Mouse (Mus musculus) forebrain, embryonic 11.5 days (tissue): ENCODE measurements at regions not wholly inside any gene's neighbourhood (a gene's known extent, or its start where the extent isn't known, plus 50 kb on each side); places are given as distances from the start of the nearest gene placed in this dataset.

Experiments used
- ATAC-seq: fragments of 200-750 bp; cut with Nextera tagmentation; replicated peaks from 2 replicates; pipeline ENCODE4 v1.8.0; 2017; ENCODE audit warnings: moderate TSS enrichment; ENCODE audit not compliant: low FRiP score
- DNase-seq: peaks from one replicate; pipeline ENCODE4 v3.0.0-alpha.2; 2017; ENCODE audit warnings: low spot score
- H3K27ac ChIP-seq: fragments of 300-500 bp; sonication (generic); 2 replicates; pipeline ENCODE4 v1.5.1; 2014; ENCODE audit warnings: low read depth, low read length
- H3K27me3 ChIP-seq: fragments of 300-500 bp; sonication (generic); 2 replicates; pipeline ENCODE4 v1.6.1; 2014; ENCODE audit warnings: mild to moderate bottlenecking, low read length, mixed read lengths; ENCODE audit not compliant: control insufficient read depth, insufficient read depth
- H3K36me3 ChIP-seq: fragments of 300-500 bp; sonication (generic); 2 replicates; pipeline ENCODE4 v1.6.1; 2014; ENCODE audit warnings: mild to moderate bottlenecking, low read length, moderate library complexity, mixed read lengths; ENCODE audit not compliant: control insufficient read depth, insufficient read depth
- H3K4me1 ChIP-seq: fragments of 300-500 bp; sonication (generic); replicated peaks from 2 replicates; pipeline ENCODE4 v1.6.1; 2014; ENCODE audit warnings: low read length, mixed read lengths; ENCODE audit not compliant: control insufficient read depth, insufficient read depth
- H3K4me2 ChIP-seq: fragments of 300-500 bp; sonication (generic); 2 replicates; pipeline ENCODE4 v1.6.1; 2014; ENCODE audit warnings: low read depth, mild to moderate bottlenecking, low read length, moderate library complexity, mixed read lengths; ENCODE audit not compliant: severe bottlenecking
- H3K4me3 ChIP-seq: fragments of 300-500 bp; sonication (generic); 2 replicates; pipeline ENCODE4 v1.5.1; 2014; ENCODE audit warnings: low read depth, low read length
- H3K9ac ChIP-seq: fragments of 300-500 bp; sonication (generic); 2 replicates; pipeline ENCODE4 v1.6.1; 2014; ENCODE audit warnings: low read length
- H3K9me3 ChIP-seq: fragments of 300-500 bp; sonication (generic); 2 replicates; pipeline ENCODE4 v1.6.1; 2016; ENCODE audit warnings: low read length, mixed read lengths; ENCODE audit not compliant: control insufficient read depth
- WGBS: fragments of 180-500 bp; shearing (Covaris S2); extraction: QIAGEN DNeasy Blood & Tissue Kit; methylation state at CpG from one replicate; pipeline ENCODE4 v1.1.7; 2014; 5-methylcytosine and 5-hydroxymethylcytosine counted together

- H3K27ac ChIP-seq = no peak overlapping the region
- no peak for ATAC-seq
These were observed 542.7 kb downstream of the Ccdc171 start for GRCm38 (mm10) chr4:84067931-84068575.

GRCm38 (mm10) chr4:84068947-84069663, 543.8 kb downstream of the Ccdc171 start:
- Histone ChIP-seq H3K4me1 (no peaks in the 10 kb centered on the region), H3K9me3 (no peaks in the 10 kb centered on the region), H3K27me3 (no peaks in the 10 kb centered on the region), H3K4me2 (no peak overlapping the region), H3K36me3 (no peaks in the 10 kb centered on the region), H3K9ac (no peak overlapping the region), H3K27ac (no peak overlapping the region), H3K4me3 (no peak overlapping the region)
- 45% methylated on average over 11 of the region's 11 CpGs for WGBS
- ATAC-seq (no peak), DNase-seq (no peak)

More at GRCm38 (mm10) chr4:84067931-84068575, 542.7 kb downstream of the Ccdc171 start:
- H3K9me3 ChIP-seq = no peaks in the 10 kb centered on the region
- H3K9ac ChIP-seq = no peak overlapping the region
- H3K4me1 ChIP-seq = no peaks in the 10 kb centered on the region
- no peak for DNase-seq
- H3K27me3 ChIP-seq = no peaks in the 10 kb centered on the region
- H3K4me3 ChIP-seq = no peak overlapping the region
- 90% methylated on average over 14 of the region's 14 CpGs for whole genome bisulfite sequencing
- no peak overlapping the region for H3K4me2 ChIP-seq
- H3K36me3 ChIP-seq = no peaks in the 10 kb centered on the region

GRCm38 (mm10) chr4:84069681-84070080, 544.3 kb downstream of the Ccdc171 start:
- ATAC-seq = no peak
- Histone ChIP-seq H3K4me1 (no peaks in the 10 kb centered on the region), H3K27me3 (no peaks in the 10 kb centered on the region), H3K4me2 (no peak overlapping the region), H3K27ac (no peak overlapping the region), H3K4me3 (no peak overlapping the region), H3K9ac (no peak overlapping the region), H3K9me3 (no peaks in the 10 kb centered on the region), H3K36me3 (no peaks in the 10 kb centered on the region)
- DNase-seq = no peak
- 78% methylated on average over 13 of the region's 13 CpGs for WGBS

- H3K4me1 ChIP-seq = no peaks in the 10 kb centered on the region
- H3K4me2 ChIP-seq = no peak overlapping the region
- H3K9me3 ChIP-seq = no peaks in the 10 kb centered on the region
- no peak overlapping the region for H3K9ac ChIP-seq
- H3K27me3 ChIP-seq = no peaks in the 10 kb centered on the region
- DNase-seq (no peak), ATAC-seq (no peak)
- H3K4me3 ChIP-seq = no peak overlapping the region
- 79% methylated on average over 4 of the region's 4 CpGs for WGBS
- no peak overlapping the region for H3K27ac ChIP-seq
- H3K36me3 ChIP-seq = no peaks in the 10 kb centered on the region
These were observed 544.7 kb downstream of the Ccdc171 start for GRCm38 (mm10) chr4:84070089-84070488.

- no peaks in the 10 kb centered on the region for H3K9me3 ChIP-seq
- no peaks in the 10 kb centered on the region for H3K4me1 ChIP-seq
- no peak overlapping the region for H3K9ac ChIP-seq
- ATAC-seq (no peak), DNase-seq (no peak)
- H3K4me3 ChIP-seq = no peak overlapping the region
- 88% methylated on average over 5 of the region's 5 CpGs for WGBS
- H3K4me2 ChIP-seq = no peak overlapping the region
- H3K27me3 ChIP-seq = no peaks in the 10 kb centered on the region
- no peaks in the 10 kb centered on the region for H3K36me3 ChIP-seq
- H3K27ac ChIP-seq = no peak overlapping the region
These were observed 546.8 kb downstream of the Ccdc171 start for GRCm38 (mm10) chr4:84072096-84072495.

GRCm38 (mm10) chr4:84076526-84076925, 551.2 kb downstream of the Ccdc171 start:
- no peak overlapping the region for H3K4me2 ChIP-seq
- H3K9ac ChIP-seq = no peak overlapping the region
- WGBS = 85% methylated on average over 1 of the region's 1 CpGs
- no peaks in the 10 kb centered on the region for H3K36me3 ChIP-seq
- no peaks in the 10 kb centered on the region for H3K9me3 ChIP-seq
- ATAC-seq (no peak), DNase-seq (no peak)
- no peaks in the 10 kb centered on the region for H3K27me3 ChIP-seq
- no peak overlapping the region for H3K4me3 ChIP-seq
- no peaks in the 10 kb centered on the region for H3K4me1 ChIP-seq
- no peak overlapping the region for H3K27ac ChIP-seq

GRCm38 (mm10) chr4:84079516-84079915, 554.2 kb downstream of the Ccdc171 start:
- no peak overlapping the region for H3K9ac ChIP-seq
- H3K27ac ChIP-seq = no peak overlapping the region
- H3K36me3 ChIP-seq = no peaks in the 10 kb centered on the region
- no peaks in the 10 kb centered on the region for H3K27me3 ChIP-seq
- H3K4me2 ChIP-seq = no peak overlapping the region
- H3K9me3 ChIP-seq = no peaks in the 10 kb centered on the region
- ATAC-seq (no peak), DNase-seq (no peak)
- H3K4me1 ChIP-seq = no peaks in the 10 kb centered on the region
- WGBS = 83% methylated on average over 2 of the region's 2 CpGs
- no peak overlapping the region for H3K4me3 ChIP-seq

GRCm38 (mm10) chr4:84081518-84081917, 556.2 kb downstream of the Ccdc171 start:
- 71% methylated on average over 7 of the region's 7 CpGs for WGBS
- H3K27me3 ChIP-seq = no peaks in the 10 kb centered on the region
- no peak overlapping the region for H3K9ac ChIP-seq
- ATAC-seq = no peak
- H3K4me1 ChIP-seq = no peaks in the 10 kb centered on the region
- H3K4me2 ChIP-seq = no peak overlapping the region
- H3K9me3 ChIP-seq = no peaks in the 10 kb centered on the region
- H3K4me3 ChIP-seq = no peak overlapping the region
- no peak for DNase-seq
- H3K27ac ChIP-seq = no peak overlapping the region
- no peaks in the 10 kb centered on the region for H3K36me3 ChIP-seq

GRCm38 (mm10) chr4:84088166-84088565, 562.8 kb downstream of the Ccdc171 start:
- no peak for ATAC-seq
- Histone ChIP-seq H3K27ac (no peak overlapping the region), H3K9me3 (no peaks in the 10 kb centered on the region), H3K27me3 (no peaks in the 10 kb centered on the region), H3K9ac (no peak overlapping the region), H3K4me2 (no peak overlapping the region), H3K36me3 (no peaks in the 10 kb centered on the region), H3K4me1 (no peaks in the 10 kb centered on the region), H3K4me3 (no peak overlapping the region)
- WGBS = 86% methylated on average over 12 of the region's 12 CpGs
- no peak for DNase-seq
